Mouse (Mus musculus) neural tube, embryonic 14.5 days (tissue): ENCODE measurements at regions not wholly inside any gene's neighbourhood (a gene's known extent, or its start where the extent isn't known, plus 50 kb on each side); places are given as distances from the start of the nearest gene placed in this dataset.

Source experiments
- ATAC-seq: fragments of 200-750 bp; cut with Nextera tagmentation; 2 replicates; pipeline ENCODE4 v1.8.0; 2017; ENCODE audit warnings: low read depth, mild to moderate bottlenecking, moderate TSS enrichment, moderate library complexity
- H3K27ac ChIP-seq: fragments of 300-500 bp; sonication (generic); 2 replicates; pipeline ENCODE4 v1.5.1; 2014; ENCODE audit warnings: low read depth, mild to moderate bottlenecking, control low read depth, low read length, moderate library complexity, mixed read lengths
- H3K27me3 ChIP-seq: fragments of 300-500 bp; sonication (generic); 2 replicates; pipeline ENCODE4 v1.6.1; 2014; ENCODE audit warnings: low read length; ENCODE audit not compliant: control insufficient read depth, insufficient read depth
- H3K36me3 ChIP-seq: fragments of 300-500 bp; sonication (generic); 2 replicates; pipeline ENCODE4 v1.6.1; 2014; ENCODE audit warnings: low read length, mixed read lengths; ENCODE audit not compliant: control insufficient read depth, insufficient read depth
- H3K4me1 ChIP-seq: fragments of 300-500 bp; sonication (generic); 2 replicates; pipeline ENCODE4 v1.6.1; 2014; ENCODE audit warnings: low read length; ENCODE audit not compliant: control insufficient read depth, insufficient read depth
- H3K4me2 ChIP-seq: fragments of 300-500 bp; sonication (generic); 2 replicates; pipeline ENCODE4 v1.6.1; 2014; ENCODE audit warnings: mild to moderate bottlenecking, low read depth, low read length, control low read depth
- H3K4me3 ChIP-seq: fragments of 300-500 bp; sonication (generic); 2 replicates; pipeline ENCODE4 v1.5.1; 2014; ENCODE audit warnings: low read depth, low read length, control low read depth, mixed read lengths
- H3K9ac ChIP-seq: fragments of 300-500 bp; sonication (generic); replicated peaks from 2 replicates; pipeline ENCODE4 v1.6.1; 2014; ENCODE audit warnings: low read depth, mild to moderate bottlenecking, control low read depth, low read length, mixed read lengths
- H3K9me3 ChIP-seq: fragments of 300-500 bp; sonication (generic); 2 replicates; pipeline ENCODE4 v1.6.1; 2016; ENCODE audit warnings: low read length; ENCODE audit not compliant: control insufficient read depth
- WGBS: fragments of 180-500 bp; shearing (Covaris S2); extraction: QIAGEN DNeasy Blood & Tissue Kit; methylation state at CpG from one replicate; pipeline ENCODE4 v1.1.7; 2014; 5-methylcytosine and 5-hydroxymethylcytosine counted together

DNA sequence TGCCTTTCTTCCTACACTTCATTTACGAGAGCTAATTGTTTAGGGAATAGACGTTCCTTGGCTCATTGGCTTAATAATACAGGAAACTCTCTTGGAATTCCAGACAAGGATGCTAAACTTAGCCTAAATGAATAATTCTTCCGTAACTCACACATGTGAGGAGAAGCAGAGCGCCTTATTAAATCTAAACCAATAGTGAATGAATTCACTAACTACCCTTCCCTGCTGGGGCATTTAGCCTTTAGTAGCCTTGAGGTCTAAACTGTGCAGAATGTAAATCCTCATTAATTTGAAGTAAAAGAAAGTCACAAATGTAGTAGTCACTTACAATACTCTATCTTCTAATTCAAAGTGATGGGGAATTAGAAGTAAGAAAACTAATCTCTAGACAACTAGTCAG is 301.4 kb downstream of the Kctd8 start:
- Histone ChIP-seq H3K27ac (no peak overlapping the region), H3K4me2 (no peak overlapping the region), H3K9ac (no peak overlapping the region), H3K4me1 (no peaks in the 10 kb centered on the region), H3K9me3 (no peaks in the 10 kb centered on the region), H3K4me3 (no peak overlapping the region), H3K27me3 (no peaks in the 10 kb centered on the region), H3K36me3 (no peaks in the 10 kb centered on the region)
- no peak for ATAC-seq
- WGBS = 33% methylated on average over 4 of the region's 4 CpGs

DNA sequence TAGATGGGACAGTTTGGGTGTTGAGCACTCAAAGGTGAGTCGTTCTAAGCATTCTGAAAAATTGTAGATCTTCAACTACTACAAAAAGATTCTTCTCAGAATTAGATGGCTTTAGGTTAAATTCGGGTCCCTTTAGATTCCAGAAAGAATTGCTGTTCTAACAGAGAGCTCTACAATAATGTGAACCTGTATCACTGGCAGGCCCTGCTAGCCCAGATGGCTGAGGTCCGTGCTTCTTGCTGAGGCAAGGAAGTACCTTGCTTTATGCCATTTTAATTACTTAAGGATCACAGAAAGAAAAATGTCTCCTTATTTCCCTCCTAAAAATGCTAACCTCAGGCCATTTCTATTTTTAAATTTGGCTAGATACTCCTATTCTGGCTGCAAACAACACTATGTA is 322.1 kb downstream of the Kctd8 start:
- WGBS = 88% methylated on average over 3 of the region's 3 CpGs
- no peak overlapping the region for H3K27ac ChIP-seq
- no peaks in the 10 kb centered on the region for H3K27me3 ChIP-seq
- no peaks in the 10 kb centered on the region for H3K4me1 ChIP-seq
- no peak for ATAC-seq
- no peak overlapping the region for H3K4me3 ChIP-seq
- H3K4me2 ChIP-seq = no peak overlapping the region
- H3K36me3 ChIP-seq = no peaks in the 10 kb centered on the region
- H3K9ac ChIP-seq = no peak overlapping the region
- no peaks in the 10 kb centered on the region for H3K9me3 ChIP-seq

DNA sequence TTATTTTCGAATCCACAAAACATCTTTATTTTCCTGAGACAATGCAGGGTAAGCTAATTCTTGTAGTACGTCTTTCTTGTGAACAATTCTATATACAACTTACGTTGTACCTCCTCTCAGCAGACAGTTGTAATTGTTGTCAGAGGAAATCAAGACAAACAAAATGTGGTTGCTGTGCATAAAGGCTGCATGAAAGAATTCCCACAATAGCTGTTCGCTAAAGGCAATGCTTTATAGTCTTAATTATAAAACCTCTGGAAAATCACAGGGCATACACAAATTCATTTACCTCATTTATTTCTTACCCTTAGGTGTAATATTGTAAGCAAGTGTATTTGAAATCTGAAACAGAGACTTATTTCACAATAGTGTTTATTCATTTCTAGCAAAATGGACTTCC is 355.3 kb downstream of the Kctd8 start:
- no peak overlapping the region for H3K27ac ChIP-seq
- no peaks in the 10 kb centered on the region for H3K9me3 ChIP-seq
- no peak overlapping the region for H3K9ac ChIP-seq
- H3K36me3 ChIP-seq = no peaks in the 10 kb centered on the region
- H3K4me1 ChIP-seq = no peaks in the 10 kb centered on the region
- WGBS = 56% methylated on average over 4 of the region's 4 CpGs
- peak; percentile 81 for ATAC-seq
- H3K27me3 ChIP-seq = no peaks in the 10 kb centered on the region
- no peak overlapping the region for H3K4me3 ChIP-seq
- no peak overlapping the region for H3K4me2 ChIP-seq

- H3K9ac ChIP-seq = no peak overlapping the region
- WGBS = 63% methylated on average over 2 of the region's 2 CpGs
- no peak overlapping the region for H3K27ac ChIP-seq
- no peak for ATAC-seq
- H3K27me3 ChIP-seq = no peaks in the 10 kb centered on the region
- H3K4me2 ChIP-seq = no peak overlapping the region
- H3K4me3 ChIP-seq = no peak overlapping the region
- H3K9me3 ChIP-seq = no peaks in the 10 kb centered on the region
- no peaks in the 10 kb centered on the region for H3K36me3 ChIP-seq
- no peaks in the 10 kb centered on the region for H3K4me1 ChIP-seq
These were observed 386.8 kb downstream of the Kctd8 start for GRCm38 (mm10) chr5:68954696-68955095.
